Mouse (Mus musculus) brown adipose tissue, adult 24 weeks (tissue): ENCODE data around the gene Calhm4. TPM values are rescaled to one million over a fixed set of nuclear protein-coding genes. Genes with fewer than 3 reads are reported as not detected.
"Not testable (repeated sequence)": the region's sequence is repeated elsewhere in the genome, so short reads cannot be mapped to it uniquely, and the experiment has no call there.

Source experiments
- H3K27ac ChIP-seq: fragments of 200-500 bp; replicated peaks from 2 replicates; pipeline ENCODE4 v1.5.1; 2012; ENCODE audit warnings: low read depth, mild to moderate bottlenecking, low read length
- H3K4me1 ChIP-seq: fragments of 200-500 bp; 2 replicates; pipeline ENCODE4 v1.6.1; 2012; ENCODE audit warnings: low read length, mixed read lengths; ENCODE audit not compliant: control insufficient read depth, insufficient read depth, insufficient read length
- H3K4me3 ChIP-seq: fragments of 200-500 bp; 2 replicates; pipeline ENCODE4 v1.5.1; 2012; ENCODE audit warnings: low read depth, mild to moderate bottlenecking, low read length, moderate library complexity; ENCODE audit not compliant: insufficient read depth
- polyA plus RNA-seq: library from polyadenylated mRNA; stranded (reverse); fragments of >200 nt; gene quantifications from 2 replicates; pipeline ENCODE4 v1.2.4, GENCODE M21; 2012; ENCODE audit not compliant: missing spikeins, insufficient read depth, insufficient read length

The Calhm4 gene
- polyA plus RNA-seq, 1 experiment, result not detected

DNA sequence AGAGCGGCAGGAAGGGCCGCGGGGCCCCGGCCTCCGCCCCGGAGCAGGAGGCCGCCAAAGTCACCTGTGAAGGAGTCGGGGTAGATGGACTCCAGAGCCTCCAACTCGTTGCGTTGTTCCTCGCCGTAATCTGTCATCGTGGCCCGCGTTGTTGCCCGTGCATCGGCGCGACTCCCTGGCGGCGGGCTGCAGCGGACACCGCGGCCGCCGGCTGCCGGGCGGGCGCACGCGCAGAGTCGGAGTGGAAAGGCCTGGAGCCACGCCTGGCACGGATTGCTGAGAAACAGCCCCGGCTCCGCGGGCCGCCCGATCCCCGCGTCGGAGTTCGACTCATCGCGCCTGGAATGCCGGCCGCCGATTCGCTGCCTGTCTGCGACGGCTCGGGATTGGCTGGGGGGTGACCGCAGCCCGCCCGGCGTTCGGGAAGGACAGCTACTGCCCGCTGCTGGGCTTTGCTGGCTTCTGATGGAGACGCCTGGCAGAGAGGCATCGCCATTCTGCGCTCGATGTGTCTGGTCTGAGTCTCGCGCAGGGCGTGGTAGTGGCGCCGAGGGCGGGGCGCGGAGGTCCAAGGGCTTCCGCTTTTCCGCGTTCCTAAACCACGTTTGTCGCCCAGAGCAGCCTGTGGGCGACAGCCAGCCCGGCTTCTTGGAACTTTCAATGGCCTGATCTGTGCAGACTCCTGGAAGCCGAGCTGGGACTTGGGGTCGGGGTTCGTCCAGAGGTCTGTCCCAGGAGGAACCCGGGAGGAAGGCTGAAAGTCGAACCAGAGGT lies 24.6 kb downstream of the Calhm4 start, which contains the start of gene Rwdd1:
Gene Rwdd1, minus strand, starts transcription at position 323 of the 774 bp plus-strand sequence.
- Histone ChIP-seq H3K4me3 (peak within 1 kb of the TSS; percentile 95), H3K27ac (peak within 1 kb of the TSS; percentile 84), H3K4me1 (peaks cover 8% of the 10 kb centered on the region)

DNA sequence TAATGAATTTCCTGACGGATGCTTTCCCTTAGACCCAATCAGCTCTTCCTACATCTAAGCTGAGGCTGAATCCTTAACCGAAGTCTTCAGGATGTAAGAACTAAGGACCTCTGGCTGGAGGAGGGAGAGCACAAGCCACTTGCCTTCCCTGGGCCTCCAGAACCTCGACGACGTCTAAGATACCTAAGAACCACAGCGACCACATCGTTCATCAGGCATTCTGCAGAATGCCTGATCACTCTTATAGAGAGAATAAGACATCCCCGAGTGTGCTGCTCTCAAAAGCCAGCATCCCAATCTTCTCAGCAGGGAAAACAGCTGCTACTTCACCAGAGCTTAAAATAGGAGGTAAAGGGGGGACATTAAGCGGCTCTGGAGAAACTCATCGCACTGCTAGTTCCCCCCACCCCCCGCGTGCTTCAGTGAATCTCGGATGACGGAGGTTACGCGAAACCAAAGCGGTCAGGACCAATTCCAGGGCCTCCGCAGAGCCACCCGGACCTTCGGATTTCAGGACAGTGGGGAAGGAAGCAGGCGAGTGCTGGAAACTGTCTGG lies 25.3 kb downstream of the Calhm4 start:
- peak overlapping the region; percentile 84 for H3K27ac ChIP-seq
- H3K4me3 ChIP-seq, result peak overlapping the region; percentile 95
- H3K4me1 ChIP-seq, result peaks cover 8% of the 10 kb centered on the region

DNA sequence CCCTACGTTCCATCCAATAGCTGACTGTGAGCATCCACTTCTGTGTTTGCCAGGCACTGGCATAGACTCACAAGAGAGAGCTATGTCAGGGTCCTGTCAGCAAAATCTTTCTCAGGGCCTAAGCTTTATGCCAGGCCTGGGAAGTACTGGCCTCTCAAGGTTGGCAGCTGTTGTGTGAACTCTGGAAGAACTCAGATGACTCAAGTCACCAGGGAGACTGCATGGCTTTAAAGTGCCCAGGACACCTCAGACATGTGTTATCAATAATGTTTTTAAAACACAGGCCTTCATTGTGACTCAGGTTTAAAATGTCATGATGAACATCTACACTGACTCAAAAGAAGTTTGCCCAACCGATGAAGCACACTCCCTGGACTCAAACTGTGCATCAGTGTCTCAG lies 30.9 kb downstream of the Calhm4 start:
- Histone ChIP-seq H3K27ac (no peak overlapping the region), H3K4me1 (peaks cover 5% of the 10 kb centered on the region), H3K4me3 (no peak overlapping the region)

DNA sequence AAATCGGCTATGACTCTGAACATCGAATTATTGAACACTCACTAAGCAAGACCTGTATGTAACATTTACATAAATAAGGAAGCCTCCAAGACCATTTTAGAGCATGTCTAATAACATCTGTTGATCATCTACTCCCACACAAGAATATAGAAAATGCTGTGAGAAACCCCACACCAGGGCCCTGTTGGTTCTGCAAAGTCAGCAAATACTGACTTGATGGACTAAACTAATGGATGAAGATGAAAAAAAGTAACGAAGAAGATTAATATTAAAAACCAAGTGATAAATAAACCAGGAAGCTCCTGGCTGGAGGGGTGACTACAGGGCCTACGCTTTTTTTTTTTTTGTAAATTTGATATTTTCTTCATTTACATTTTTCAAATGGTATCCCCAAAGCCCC lies 31.5 kb downstream of the Calhm4 start:
- Histone ChIP-seq H3K27ac (no peak overlapping the region), H3K4me3 (no peak overlapping the region)

DNA sequence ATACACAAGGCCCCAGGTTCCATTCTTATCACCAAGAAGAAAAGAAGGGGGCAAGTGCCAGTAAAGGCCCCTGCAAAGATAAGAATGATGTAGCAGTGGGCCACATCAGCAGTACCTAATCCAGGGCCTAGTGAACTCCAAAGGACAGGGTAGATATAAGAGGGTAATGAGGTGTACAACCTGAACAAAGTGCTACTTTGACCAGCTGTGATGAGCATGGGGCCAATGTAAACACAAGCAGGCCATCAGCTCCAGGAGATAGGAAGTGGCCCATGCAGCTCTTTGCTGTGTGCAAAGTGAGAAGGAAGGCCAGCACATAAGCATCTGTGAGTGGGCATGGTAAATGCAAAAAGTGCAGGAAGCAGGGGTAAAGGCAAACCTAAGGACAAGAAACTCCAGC lies 45.7 kb downstream of the Calhm4 start:
- H3K27ac ChIP-seq, result no peak overlapping the region
- H3K4me3 ChIP-seq, result no peak overlapping the region
- no peaks in the 10 kb centered on the region for H3K4me1 ChIP-seq

More for the DNA sequence above, 31.5 kb downstream of the Calhm4 start:
- peaks cover 2% of the 10 kb centered on the region; the same call in 1 of the 2 replicates for H3K4me1 ChIP-seq

DNA sequence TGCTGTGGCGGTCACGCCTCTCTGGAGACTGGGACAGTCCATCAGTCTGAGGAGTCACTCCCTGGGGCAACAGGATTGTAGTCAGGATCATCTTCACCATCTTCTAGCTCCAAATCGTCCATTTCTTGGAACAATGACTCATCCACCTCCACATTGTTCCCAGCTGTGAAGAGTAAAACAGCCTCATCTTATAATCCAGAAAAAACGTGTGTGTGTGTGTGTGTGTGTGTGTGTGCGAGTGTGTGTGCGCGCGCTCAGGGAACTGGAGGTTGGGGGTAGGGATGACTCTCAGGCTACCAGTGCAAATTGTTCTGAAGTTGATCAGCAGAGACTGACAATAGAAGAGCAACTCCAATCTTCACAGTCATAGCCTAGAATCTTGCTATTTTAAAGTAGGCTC lies 47.4 kb downstream of the Calhm4 start:
- H3K4me1 ChIP-seq, H3K27ac ChIP-seq, H3K4me3 ChIP-seq: not testable (repeated sequence)

Other genes with a start within 250 kb of the Calhm4 start
- gene Sult3a1, start 186.6 kb downstream of the Calhm4 start, polyA plus RNA-seq, result not detected in 2 replicates
- gene Rsph4a, start 139.2 kb downstream of the Calhm4 start, polyA plus RNA-seq, result not detected in 2 replicates
- 6.1 and 7.4 TPM in 2 replicates for gene Zup1, start 93.0 kb downstream of the Calhm4 start, polyA plus RNA-seq
- gene Rwdd1, start 24.7 kb downstream of the Calhm4 start, polyA plus RNA-seq, result 75.5 and 93.2 TPM in 2 replicates
- not detected in 2 replicates for gene Trappc3l, start 6.7 kb downstream of the Calhm4 start, polyA plus RNA-seq
- gene Calhm5, start 52.2 kb upstream of the Calhm4 start, polyA plus RNA-seq, result 0.40 and 0.42 TPM in 2 replicates
- 2.4 and 5.7 TPM in 2 replicates for gene Calhm6, start 83.7 kb upstream of the Calhm4 start, polyA plus RNA-seq
- 5.7 and 8.3 TPM in 2 replicates for gene Dse, start 163.4 kb upstream of the Calhm4 start, polyA plus RNA-seq
- 26.1 and 34.6 TPM in 2 replicates for gene Tspyl1, start 237.9 kb upstream of the Calhm4 start, polyA plus RNA-seq